Mouse (Mus musculus) kidney, embryonic 16.5 days (tissue): ENCODE results near the gene Zfp526. TPM values are rescaled to one million over a fixed set of nuclear protein-coding genes. Genes with fewer than 3 reads are reported as not detected.
"Not testable (repeated sequence)": the region's sequence is repeated elsewhere in the genome, so short reads cannot be mapped to it uniquely, and the experiment has no call there.

Experiments
- ATAC-seq: fragments of 200-750 bp; cut with Nextera tagmentation; 2 replicates; pipeline ENCODE4 v1.8.0; 2017; ENCODE audit warnings: moderate TSS enrichment; ENCODE audit not compliant: low FRiP score, low TSS enrichment
- H3K27ac ChIP-seq: fragments of 300-500 bp; sonication (generic); 2 replicates; pipeline ENCODE4 v1.5.1; 2014; ENCODE audit warnings: low read length
- H3K27me3 ChIP-seq: fragments of 300-500 bp; sonication (generic); 2 replicates; pipeline ENCODE4 v1.6.1; 2014; ENCODE audit warnings: low read length, control low read depth, mixed read lengths; ENCODE audit not compliant: insufficient read depth
- H3K36me3 ChIP-seq: fragments of 300-500 bp; sonication (generic); 2 replicates; pipeline ENCODE4 v1.6.1; 2014; ENCODE audit warnings: low read length, control low read depth, mixed read lengths; ENCODE audit not compliant: insufficient read depth
- H3K4me1 ChIP-seq: fragments of 300-500 bp; sonication (generic); 2 replicates; pipeline ENCODE4 v1.6.1; 2014; ENCODE audit warnings: low read length, control low read depth, mixed read lengths; ENCODE audit not compliant: insufficient read depth
- H3K4me2 ChIP-seq: fragments of 300-500 bp; sonication (generic); replicated peaks from 2 replicates; pipeline ENCODE4 v1.6.1; 2014; ENCODE audit warnings: low read depth, low read length
- H3K4me3 ChIP-seq: fragments of 300-500 bp; sonication (generic); 2 replicates; pipeline ENCODE4 v1.5.1; 2014; ENCODE audit warnings: mild to moderate bottlenecking, low read length
- H3K9ac ChIP-seq: fragments of 300-500 bp; sonication (generic); replicated peaks from 2 replicates; pipeline ENCODE4 v1.6.1; 2014; ENCODE audit warnings: low read length
- H3K9me3 ChIP-seq: fragments of 300-500 bp; sonication (generic); 2 replicates; pipeline ENCODE4 v1.6.1; 2016; ENCODE audit warnings: low read length, control low read depth
- WGBS: fragments of 180-500 bp; shearing (Covaris S2); extraction: QIAGEN DNeasy Blood & Tissue Kit; methylation state at CpG from one replicate; pipeline ENCODE4 v1.1.7; 2014; 5-methylcytosine and 5-hydroxymethylcytosine counted together
- polyA plus RNA-seq: library from polyadenylated mRNA; unstranded; fragments of >200 nt; fragmentation: Nextera tagmentation; extraction: Ambion mirVana; gene quantifications from 2 replicates; pipeline ENCODE4 v1.2.1, GENCODE M21; 2015

Gene Zfp526
- polyA plus RNA-seq, 1 experiment from 2014 or later: 2.7 TPM

DNA sequence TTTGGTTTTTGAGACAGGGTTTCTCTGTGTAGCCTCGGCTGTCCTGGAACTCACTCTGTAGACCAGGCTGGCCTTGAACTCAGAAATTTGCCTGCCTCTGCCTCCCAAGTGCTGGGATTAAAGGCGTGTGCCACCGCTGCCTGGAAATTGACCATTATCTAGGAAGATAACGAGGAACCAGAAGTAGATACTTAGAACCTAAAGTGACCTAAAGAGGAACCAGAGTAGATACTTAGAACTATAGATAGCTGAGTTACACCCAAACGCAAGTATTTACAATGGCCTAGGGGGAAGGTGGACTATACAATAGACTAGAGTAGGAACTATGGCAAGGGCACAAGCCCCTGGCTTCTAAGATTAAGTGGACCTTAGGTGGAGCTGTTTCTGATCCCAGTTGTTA lies 44.5 kb downstream of the Zfp526 start:
- not testable (repeated sequence) for H3K36me3 ChIP-seq, H3K4me2 ChIP-seq, H3K4me3 ChIP-seq, H3K27me3 ChIP-seq, H3K9ac ChIP-seq, H3K9me3 ChIP-seq, H3K27ac ChIP-seq, ATAC-seq
- peaks cover 24% of the 10 kb centered on the region for H3K4me1 ChIP-seq
- WGBS: 86% methylated on average over 5 of the region's 5 CpGs

DNA sequence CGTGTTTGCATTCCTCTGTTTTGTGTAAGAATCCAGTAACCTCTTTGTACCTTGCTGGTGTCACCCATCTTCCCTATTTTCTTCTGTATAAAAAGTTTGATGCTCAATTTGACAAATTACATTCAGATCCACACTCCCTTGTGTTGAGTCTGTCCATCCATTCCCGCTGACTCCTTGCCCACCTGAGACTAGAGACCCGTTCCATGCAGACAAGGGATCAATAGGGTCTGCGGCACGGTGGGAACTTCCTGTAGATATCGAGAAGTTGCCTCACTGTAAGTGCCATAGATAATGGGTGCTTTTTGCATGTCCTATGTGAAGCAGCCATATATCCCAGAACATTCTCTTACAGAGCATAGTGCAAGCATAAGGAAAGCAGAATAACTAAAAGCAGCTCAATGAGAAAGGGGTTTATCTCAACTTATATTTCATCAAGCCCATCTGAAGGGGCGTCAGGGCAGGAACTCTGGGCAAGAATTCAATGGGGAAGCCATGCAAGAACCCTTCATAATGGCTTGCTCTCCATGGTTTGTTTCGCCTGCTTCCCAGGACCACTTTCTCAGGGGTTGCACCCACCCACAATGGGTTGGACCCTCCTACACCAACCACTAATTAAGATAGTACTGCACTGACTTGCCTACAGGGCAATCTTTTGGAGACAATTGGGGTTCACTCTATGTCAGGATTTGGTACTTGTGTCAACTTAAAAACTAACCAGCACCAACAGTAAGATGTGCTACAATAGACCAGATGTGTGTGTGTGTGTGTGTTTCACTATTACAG lies 45.1 kb downstream of the Zfp526 start:
- Histone ChIP-seq H3K27me3 (no peaks in the 10 kb centered on the region), H3K27ac (no peak overlapping the region; the same call in 1 of the 2 replicates), H3K9me3 (no peaks in the 10 kb centered on the region), H3K4me3 (peak overlapping the region; percentile 76), H3K9ac (peak overlapping the region; percentile 63; the same call in 1 of the 2 replicates), H3K4me1 (peaks cover 24% of the 10 kb centered on the region), H3K36me3 (peaks cover 4% of the 10 kb centered on the region; the same call in 1 of the 2 replicates), H3K4me2 (peak overlapping the region; percentile 59; the same call in 1 of the 2 replicates)
- ATAC-seq: no peak
- 88% methylated on average over 8 of the region's 8 CpGs for WGBS

DNA sequence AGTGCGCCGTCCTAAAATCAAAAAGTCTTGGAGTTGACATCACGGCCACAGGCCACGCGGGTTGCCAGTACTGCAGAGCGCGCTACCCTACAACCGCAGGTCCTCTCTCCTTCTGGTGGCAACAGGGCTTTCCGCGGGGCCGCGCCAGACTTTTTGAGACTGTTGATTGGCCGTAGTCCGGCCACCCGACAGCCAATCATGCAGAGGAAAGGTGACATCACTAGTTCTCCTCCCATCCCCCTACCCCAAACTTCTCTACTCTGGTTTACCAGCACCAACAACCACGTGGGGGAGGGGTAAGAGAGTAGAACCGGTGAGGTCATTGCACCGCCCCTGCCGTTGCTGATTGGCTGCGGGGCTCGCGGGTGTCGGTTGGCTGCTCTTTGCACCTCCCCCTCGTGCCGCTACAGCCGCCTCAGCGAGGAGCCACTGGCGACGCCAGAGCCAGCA lies 46.1 kb downstream of the Zfp526 start, which contains the start of gene Cic:
Gene Cic (plus strand): TSS at position 404 of the 450 bp plus-strand sequence.
- peak within 1 kb of the TSS; percentile 95 for H3K27ac ChIP-seq
- peaks cover 13% of the 10 kb centered on the region for H3K36me3 ChIP-seq
- 0% methylated on average over 29 of the region's 29 CpGs for WGBS
- peak within 1 kb of the TSS; percentile 85 for H3K9ac ChIP-seq
- peak; percentile 85 for ATAC-seq
- no peaks in the 10 kb centered on the region for H3K27me3 ChIP-seq
- peak within 1 kb of the TSS; percentile 76 for H3K4me3 ChIP-seq
- H3K9me3 ChIP-seq: no peaks in the 10 kb centered on the region
- peak within 1 kb of the TSS; percentile 82 for H3K4me2 ChIP-seq
- H3K4me1 ChIP-seq: peaks cover 24% of the 10 kb centered on the region

DNA sequence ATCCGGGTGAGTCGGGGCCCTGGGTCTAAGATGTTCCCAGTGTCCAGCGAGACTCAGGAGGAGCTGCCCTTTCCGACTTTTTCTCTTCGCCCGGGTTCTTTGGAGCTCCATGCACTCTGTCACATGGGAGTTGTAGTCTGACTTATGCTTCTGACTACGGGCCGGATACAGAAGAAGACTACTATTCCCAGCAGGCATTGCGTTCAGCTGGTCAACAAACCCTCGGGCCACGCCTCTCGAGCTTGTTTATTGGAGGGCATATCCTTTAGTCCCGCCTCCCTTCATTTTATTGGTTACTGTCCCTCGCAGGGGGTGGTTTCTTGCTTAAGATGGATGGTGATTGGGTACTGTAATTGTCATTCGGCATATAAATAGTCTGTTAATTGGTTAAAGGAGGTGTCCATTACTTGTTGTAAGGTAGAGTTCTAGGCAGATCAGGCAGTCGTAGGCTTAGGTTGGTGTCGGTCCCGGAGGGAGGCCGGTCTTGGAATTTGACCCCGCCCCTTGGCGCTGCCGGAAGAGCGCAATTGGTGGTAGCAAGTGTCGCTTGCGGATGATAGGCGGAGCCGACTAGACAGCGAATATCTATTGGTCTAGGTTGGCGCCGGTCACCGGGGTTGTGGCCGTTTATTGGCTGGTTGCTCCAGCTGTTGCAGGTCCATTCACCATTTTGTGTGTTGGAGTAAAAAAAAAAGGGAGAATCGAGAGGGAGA lies 46.7 kb downstream of the Zfp526 start:
- Histone ChIP-seq H3K9ac (peak overlapping the region; percentile 85), H3K27me3 (no peaks in the 10 kb centered on the region), H3K27ac (peak overlapping the region; percentile 95), H3K9me3 (no peaks in the 10 kb centered on the region), H3K4me2 (peak overlapping the region; percentile 82), H3K4me3 (peak overlapping the region; percentile 76), H3K36me3 (peaks cover 19% of the 10 kb centered on the region), H3K4me1 (peaks cover 24% of the 10 kb centered on the region)
- under 1% methylated on average over 33 of the region's 33 CpGs for WGBS
- ATAC-seq: peak; percentile 97

DNA sequence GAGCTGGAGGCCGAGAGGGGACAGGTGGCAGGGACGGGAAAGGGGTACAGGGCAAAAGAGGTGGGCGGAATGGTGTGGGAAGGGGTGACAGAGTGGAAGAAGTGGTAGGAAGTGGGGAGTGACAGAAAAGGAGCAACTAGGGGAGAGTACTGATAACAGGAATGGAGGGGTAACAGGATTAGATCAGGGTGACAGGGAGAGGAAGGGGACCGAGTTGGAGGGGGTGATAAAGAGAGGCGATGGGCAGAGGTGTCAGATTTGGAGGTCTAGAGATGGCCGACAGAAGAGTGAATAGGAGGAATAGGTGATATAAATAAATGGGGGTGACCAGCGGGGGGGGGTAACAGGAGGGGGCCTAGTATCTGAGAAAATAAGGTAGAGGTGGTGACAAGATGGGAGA lies 47.4 kb downstream of the Zfp526 start:
- Histone ChIP-seq H3K9me3 (no peaks in the 10 kb centered on the region), H3K4me3 (peak overlapping the region; percentile 76), H3K9ac (peak overlapping the region; percentile 85), H3K27me3 (no peaks in the 10 kb centered on the region), H3K36me3 (peaks cover 26% of the 10 kb centered on the region), H3K4me2 (peak overlapping the region; percentile 82), H3K27ac (peak overlapping the region; percentile 74), H3K4me1 (peaks cover 24% of the 10 kb centered on the region)
- WGBS: 2% methylated on average over 7 of the region's 7 CpGs
- ATAC-seq: no peak

DNA sequence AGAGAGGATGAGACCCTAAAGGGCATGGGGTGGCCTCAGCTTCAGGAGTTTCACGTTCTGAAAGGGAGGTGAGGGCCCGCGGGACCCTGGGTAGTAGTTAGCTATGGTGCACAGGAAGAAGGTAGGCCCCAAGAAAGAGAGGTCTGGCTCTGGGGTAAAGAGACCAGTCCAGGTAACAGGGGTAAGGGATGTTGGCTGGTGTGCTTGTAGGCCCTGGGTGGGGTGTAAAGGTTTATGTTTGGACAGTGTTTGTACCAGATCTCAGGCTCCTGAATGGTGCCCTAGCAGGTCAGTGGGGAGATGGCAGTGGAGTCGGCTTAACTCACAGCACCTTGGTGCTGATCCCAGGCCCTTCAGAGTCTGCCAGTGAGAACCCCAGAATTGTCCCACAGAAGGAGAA lies 47.8 kb downstream of the Zfp526 start:
- H3K4me1 ChIP-seq: peaks cover 25% of the 10 kb centered on the region
- ATAC-seq: no peak

DNA sequence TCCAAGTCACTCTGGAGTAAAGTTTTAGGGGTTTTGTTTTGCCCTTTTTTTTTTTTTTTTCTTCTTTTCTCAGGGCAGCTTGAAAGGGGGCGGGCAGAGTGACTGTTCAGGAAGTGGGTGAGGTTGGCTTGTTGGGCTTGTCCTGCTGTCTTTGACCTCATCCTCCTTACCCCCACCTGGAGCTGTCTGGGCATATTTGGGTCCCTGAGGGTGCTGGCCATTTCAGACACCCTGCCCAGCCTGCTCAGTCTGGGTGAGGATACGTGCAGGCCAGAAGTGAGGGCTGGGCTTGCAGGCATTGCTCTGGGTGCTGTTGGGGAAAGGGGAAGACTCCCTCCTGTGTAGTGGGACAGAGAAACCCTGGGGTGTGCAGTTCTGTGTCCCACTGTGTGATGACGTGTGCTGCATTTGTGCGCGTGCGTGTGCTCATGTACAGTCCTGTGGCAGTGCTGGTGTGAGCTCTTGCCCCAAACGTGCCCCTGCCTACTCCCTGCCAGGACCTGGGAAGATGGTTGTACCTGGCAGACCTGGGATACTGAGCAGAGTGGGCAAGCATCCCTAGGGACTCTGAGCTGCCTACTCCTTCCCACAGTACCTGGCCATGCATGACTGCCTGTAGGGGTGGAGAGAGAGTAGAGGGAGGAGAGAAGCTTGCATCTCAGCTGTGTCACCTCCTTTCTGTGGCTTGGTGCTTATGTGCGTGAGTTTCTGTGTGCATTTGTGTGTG lies 48.5 kb downstream of the Zfp526 start:
- ATAC-seq: no peak
- peak overlapping the region; percentile 74 for H3K27ac ChIP-seq
- peaks cover 27% of the 10 kb centered on the region for H3K36me3 ChIP-seq
- peak overlapping the region; percentile 82 for H3K4me2 ChIP-seq
- 76% methylated on average over 8 of the region's 8 CpGs for WGBS
- peaks cover 32% of the 10 kb centered on the region for H3K4me1 ChIP-seq
- H3K9ac ChIP-seq: peak overlapping the region; percentile 85
- H3K9me3 ChIP-seq: no peaks in the 10 kb centered on the region
- H3K27me3 ChIP-seq: no peaks in the 10 kb centered on the region
- peak overlapping the region; percentile 76 for H3K4me3 ChIP-seq

More for the DNA sequence above, 47.8 kb downstream of the Zfp526 start:
- Histone ChIP-seq H3K27ac (peak overlapping the region; percentile 74), H3K36me3 (peaks cover 27% of the 10 kb centered on the region), H3K9me3 (no peaks in the 10 kb centered on the region), H3K9ac (peak overlapping the region; percentile 85), H3K27me3 (no peaks in the 10 kb centered on the region), H3K4me3 (peak overlapping the region; percentile 76), H3K4me2 (peak overlapping the region; percentile 82)
- WGBS: 39% methylated on average over 4 of the region's 4 CpGs

DNA sequence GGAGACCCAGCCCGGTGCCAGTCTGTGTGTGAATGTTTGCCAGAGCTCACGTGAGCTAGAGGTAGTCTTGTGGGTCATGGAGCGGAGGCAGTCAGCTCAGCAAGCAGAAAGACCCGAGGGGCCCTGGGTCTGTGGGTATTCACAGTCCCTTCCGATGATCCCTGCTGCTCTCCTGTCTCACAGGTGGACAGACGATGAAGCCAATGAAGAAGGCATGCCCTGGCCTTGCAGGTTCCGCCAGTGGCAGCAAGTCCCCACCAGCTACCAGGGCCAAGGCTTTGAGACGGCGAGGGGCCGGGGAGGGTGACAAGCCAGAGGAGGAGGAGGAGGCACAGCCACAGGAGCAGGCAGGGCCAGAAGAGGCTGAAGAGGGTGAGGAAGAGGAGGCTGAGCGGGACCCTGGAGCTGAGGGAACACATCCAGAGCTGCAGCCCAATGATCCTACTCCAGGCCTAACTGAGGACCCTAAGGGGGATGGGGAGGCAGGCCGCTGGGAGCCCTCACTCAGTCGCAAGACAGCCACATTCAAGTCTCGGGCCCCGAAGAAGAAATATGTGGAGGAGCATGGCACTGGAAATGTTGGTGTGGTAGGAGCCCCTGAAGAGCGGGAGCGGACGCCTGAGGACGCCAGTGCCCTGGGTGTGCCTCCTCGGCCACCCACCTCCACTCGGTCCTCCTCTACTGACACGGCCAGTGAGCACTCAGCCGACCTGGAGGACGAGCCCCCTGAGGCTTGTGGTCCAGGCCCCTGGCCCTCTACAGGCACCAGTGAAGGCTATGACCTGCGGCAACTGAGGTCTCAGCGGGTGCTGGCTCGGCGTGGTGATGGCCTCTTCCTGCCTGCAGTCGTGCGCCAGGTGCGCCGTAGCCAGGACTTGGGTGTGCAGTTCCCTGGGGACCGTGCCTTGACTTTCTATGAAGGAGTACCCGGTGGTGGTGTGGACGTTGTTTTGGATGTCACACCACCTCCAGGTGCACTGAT lies 49.7 kb downstream of the Zfp526 start:
- no peak for ATAC-seq
- Histone ChIP-seq H3K9ac (peak overlapping the region; percentile 85), H3K27ac (peak overlapping the region; percentile 74), H3K9me3 (no peaks in the 10 kb centered on the region), H3K4me2 (no peak overlapping the region), H3K4me1 (peaks cover 42% of the 10 kb centered on the region), H3K27me3 (no peaks in the 10 kb centered on the region), H3K36me3 (peaks cover 27% of the 10 kb centered on the region), H3K4me3 (no peak overlapping the region)
- WGBS: 83% methylated on average over 35 of the region's 35 CpGs
